Mouse (Mus musculus) stomach, postnatal 0 days (tissue): ENCODE results near the gene Rftn2. TPM values are rescaled to one million over a fixed set of nuclear protein-coding genes. Genes with fewer than 3 reads are reported as not detected.
A peak's percentile ranks its signal among the peaks of the same experiment; 100 is the strongest.

ENCODE experiments used
- ATAC-seq: fragments of 200-750 bp; cut with Nextera tagmentation; 2 replicates; pipeline ENCODE4 v1.8.0; 2017; ENCODE audit not compliant: low FRiP score, low TSS enrichment
- DNase-seq: peaks from one replicate; pipeline ENCODE4 v3.0.0-alpha.2; 2016; ENCODE audit warnings: low spot score
- H3K27ac ChIP-seq: fragments of 300-500 bp; sonication (generic); replicated peaks from 2 replicates; pipeline ENCODE4 v1.5.1; 2014; ENCODE audit warnings: mild to moderate bottlenecking, control low read depth
- H3K27me3 ChIP-seq: fragments of 300-500 bp; sonication (generic); 2 replicates; pipeline ENCODE4 v1.6.1; 2014; ENCODE audit warnings: low read length; ENCODE audit not compliant: control insufficient read depth, insufficient read depth
- H3K36me3 ChIP-seq: fragments of 300-500 bp; sonication (generic); 2 replicates; pipeline ENCODE4 v1.6.1; 2014; ENCODE audit warnings: low read length, mixed read lengths; ENCODE audit not compliant: control insufficient read depth, insufficient read depth
- H3K4me1 ChIP-seq: fragments of 300-500 bp; sonication (generic); replicated peaks from 2 replicates; pipeline ENCODE4 v1.6.1; 2014; ENCODE audit warnings: antibody characterized with exemption; ENCODE audit not compliant: control insufficient read depth, insufficient read depth
- H3K4me2 ChIP-seq: fragments of 300-500 bp; sonication (generic); replicated peaks from 2 replicates; pipeline ENCODE4 v1.6.1; 2014; ENCODE audit warnings: low read depth, mild to moderate bottlenecking, control low read depth, moderate library complexity
- H3K4me3 ChIP-seq: fragments of 300-500 bp; sonication (generic); 2 replicates; pipeline ENCODE4 v1.5.1; 2014; ENCODE audit warnings: low read depth, low read length, control low read depth
- H3K9ac ChIP-seq: fragments of 300-500 bp; sonication (generic); 2 replicates; pipeline ENCODE4 v1.6.1; 2014; ENCODE audit warnings: mild to moderate bottlenecking, low read length, control low read depth, mixed read lengths
- H3K9me3 ChIP-seq: fragments of 300-500 bp; sonication (generic); 2 replicates; pipeline ENCODE4 v1.6.1; 2016; ENCODE audit warnings: low read length; ENCODE audit not compliant: control insufficient read depth
- CTCF ChIP-seq: IDR thresholded peaks from 2 replicates; pipeline ENCODE4 v1.5.1; 2016; ENCODE audit warnings: antibody characterized with exemption, low read depth, mild to moderate bottlenecking, moderate library complexity
- EP300 ChIP-seq: optimal IDR thresholded peaks from 2 replicates; pipeline ENCODE3; 2016; ENCODE audit warnings: antibody characterized with exemption
- WGBS: fragments of 180-500 bp; shearing (Covaris S2); extraction: QIAGEN DNeasy Blood & Tissue Kit; methylation state at CpG from one replicate; pipeline ENCODE4 v1.1.7; 2014; 5-methylcytosine and 5-hydroxymethylcytosine counted together
- polyA plus RNA-seq: library from polyadenylated mRNA; unstranded; fragments of >200 nt; fragmentation: Nextera tagmentation; extraction: Ambion mirVana; gene quantifications from 2 replicates; pipeline ENCODE4 v1.2.1, GENCODE M21; 2015

The Rftn2 gene
- polyA plus RNA-seq, 1 experiment from 2014 or later: 3.0 TPM

DNA sequence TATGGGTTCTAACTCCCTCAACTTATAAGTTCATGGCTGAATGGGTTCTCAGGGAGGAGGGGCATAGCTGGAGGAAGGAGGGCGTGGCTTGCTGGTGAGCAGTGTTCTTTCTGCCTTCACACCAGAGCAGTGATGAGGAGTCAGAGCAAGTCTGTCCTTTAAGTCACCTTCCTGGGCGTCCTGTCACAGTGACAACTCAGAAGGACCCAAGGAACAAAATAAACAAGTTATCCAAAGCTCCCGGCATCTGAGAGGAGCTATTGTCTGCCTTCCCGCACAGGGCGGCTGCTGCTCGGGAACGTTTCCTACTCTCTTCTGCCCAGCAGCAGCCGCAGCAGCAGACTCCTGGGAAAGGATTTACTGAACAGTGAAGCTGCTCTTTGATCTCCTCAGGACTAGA, 34.6 kb downstream of the Rftn2 start:
- peak overlapping the region; percentile 12; the same call in 1 of the 2 replicates for H3K4me3 ChIP-seq

GRCm38 (mm10) chr1:55186592-55187210, 39.9 kb downstream of the Rftn2 start:
- no peaks in the 10 kb centered on the region for H3K4me1 ChIP-seq
- H3K4me2 ChIP-seq: no peak overlapping the region
- H3K9me3 ChIP-seq: no peaks in the 10 kb centered on the region
- ATAC-seq (no peak), DNase-seq (no peak)
- 37% methylated on average over 11 of the region's 11 CpGs for WGBS
- H3K27ac ChIP-seq: no peak overlapping the region
- H3K36me3 ChIP-seq: no peaks in the 10 kb centered on the region
- no peak overlapping the region for H3K4me3 ChIP-seq
- H3K9ac ChIP-seq: no peak overlapping the region
- no peak for TF ChIP-seq CTCF
- no peaks in the 10 kb centered on the region for H3K27me3 ChIP-seq

More for the DNA sequence above, 34.6 kb downstream of the Rftn2 start:
- Histone ChIP-seq H3K27ac (peak overlapping the region; percentile 45; the same call in 1 of the 2 replicates), H3K4me1 (no peaks in the 10 kb centered on the region; the same call in 1 of the 2 replicates), H3K4me2 (peak overlapping the region; percentile 45; the same call in 1 of the 2 replicates), H3K9ac (0 out of 2 replicates have a peak overlapping the region, but pooled peaks have one; percentile 45), H3K36me3 (no peaks in the 10 kb centered on the region), H3K27me3 (no peaks in the 10 kb centered on the region), H3K9me3 (no peaks in the 10 kb centered on the region)
- 9% methylated on average over 8 of the region's 8 CpGs for WGBS
- ATAC-seq (peak; percentile 18; the same call in 1 of the 2 replicates), DNase-seq (peak; percentile 44)
- TF ChIP-seq EP300 (no peak), CTCF (no peak)

DNA sequence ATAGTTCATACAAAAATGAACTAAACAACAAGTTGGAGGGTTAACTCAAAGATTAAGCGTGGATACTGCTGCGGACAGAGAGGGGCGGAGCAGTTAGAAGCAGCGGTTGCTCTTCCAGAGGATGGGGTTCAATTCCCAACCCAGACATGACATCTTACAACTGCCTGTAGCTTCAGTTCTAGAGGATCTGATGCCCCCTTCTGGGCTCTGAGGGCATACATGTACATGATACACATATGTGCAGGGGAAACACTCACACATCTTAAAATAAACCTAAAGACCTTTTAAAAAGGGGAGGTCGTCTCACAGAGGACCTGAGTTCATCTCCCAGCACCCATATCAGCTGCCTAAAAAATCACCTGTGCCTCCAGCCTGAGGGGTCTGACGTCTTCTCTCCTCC, 40.9 kb downstream of the Rftn2 start:
- Histone ChIP-seq H3K4me1 (no peaks in the 10 kb centered on the region), H3K4me2 (no peak overlapping the region), H3K27ac (no peak overlapping the region), H3K36me3 (no peaks in the 10 kb centered on the region), H3K27me3 (no peaks in the 10 kb centered on the region), H3K9me3 (no peaks in the 10 kb centered on the region), H3K9ac (no peak overlapping the region), H3K4me3 (no peak overlapping the region)
- WGBS: 79% methylated on average over 6 of the region's 6 CpGs
- ATAC-seq: no peak
- TF ChIP-seq CTCF (peak; percentile 62), EP300 (no peak)
- DNase-seq: no peak

- Histone ChIP-seq H3K9ac (no peak overlapping the region), H3K9me3 (no peaks in the 10 kb centered on the region), H3K27ac (no peak overlapping the region), H3K4me3 (no peak overlapping the region), H3K27me3 (no peaks in the 10 kb centered on the region), H3K36me3 (no peaks in the 10 kb centered on the region), H3K4me1 (no peaks in the 10 kb centered on the region), H3K4me2 (no peak overlapping the region)
- 52% methylated on average over 5 of the region's 5 CpGs for WGBS
- no peak for DNase-seq
- TF ChIP-seq CTCF (no peak), EP300 (no peak)
- ATAC-seq: no peak
Observed at GRCm38 (mm10) chr1:55182392-55182791, 44.2 kb downstream of the Rftn2 start.

DNA sequence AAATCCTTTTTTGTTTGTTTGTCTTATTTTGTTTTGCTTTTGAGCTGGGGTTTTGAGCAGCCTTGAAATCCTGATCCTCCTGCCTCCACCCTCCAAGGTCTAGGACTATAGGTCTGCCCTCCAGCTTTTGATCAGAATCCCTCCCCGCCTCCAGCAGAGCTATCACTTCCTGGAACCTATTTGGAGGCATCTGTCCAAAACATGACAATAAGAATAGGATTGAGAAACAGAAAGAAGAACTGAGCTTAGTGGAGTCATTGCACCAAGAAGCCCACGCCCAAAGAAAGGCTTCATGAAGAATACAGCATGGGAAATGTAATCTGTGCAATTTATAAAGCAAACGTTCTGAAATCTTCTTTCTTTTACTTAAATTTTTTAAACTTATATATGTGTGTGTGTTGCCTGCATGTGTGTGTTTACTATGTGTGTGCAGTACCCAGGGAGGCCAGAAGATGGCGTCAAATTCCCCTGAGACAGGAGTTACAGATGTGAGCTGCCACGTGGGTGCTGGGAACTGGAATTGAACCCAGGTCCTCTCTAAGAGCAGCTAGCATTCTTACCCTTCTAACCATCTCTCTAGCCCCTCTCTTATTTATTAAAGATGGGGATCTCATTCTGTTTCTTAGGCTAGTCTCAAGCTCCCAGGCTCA, 46.5 kb downstream of the Rftn2 start:
- no peak overlapping the region for H3K4me3 ChIP-seq
- no peaks in the 10 kb centered on the region for H3K4me1 ChIP-seq
- H3K4me2 ChIP-seq: no peak overlapping the region
- DNase-seq (no peak), ATAC-seq (no peak)
- no peaks in the 10 kb centered on the region for H3K36me3 ChIP-seq
- no peaks in the 10 kb centered on the region for H3K27me3 ChIP-seq
- no peak overlapping the region for H3K9ac ChIP-seq
- TF ChIP-seq EP300 (no peak), CTCF (0 out of 2 replicates have a peak, but pooled peaks have one; percentile 31)
- no peak overlapping the region for H3K27ac ChIP-seq
- WGBS: 84% methylated on average over 5 of the region's 5 CpGs
- no peaks in the 10 kb centered on the region for H3K9me3 ChIP-seq

DNA sequence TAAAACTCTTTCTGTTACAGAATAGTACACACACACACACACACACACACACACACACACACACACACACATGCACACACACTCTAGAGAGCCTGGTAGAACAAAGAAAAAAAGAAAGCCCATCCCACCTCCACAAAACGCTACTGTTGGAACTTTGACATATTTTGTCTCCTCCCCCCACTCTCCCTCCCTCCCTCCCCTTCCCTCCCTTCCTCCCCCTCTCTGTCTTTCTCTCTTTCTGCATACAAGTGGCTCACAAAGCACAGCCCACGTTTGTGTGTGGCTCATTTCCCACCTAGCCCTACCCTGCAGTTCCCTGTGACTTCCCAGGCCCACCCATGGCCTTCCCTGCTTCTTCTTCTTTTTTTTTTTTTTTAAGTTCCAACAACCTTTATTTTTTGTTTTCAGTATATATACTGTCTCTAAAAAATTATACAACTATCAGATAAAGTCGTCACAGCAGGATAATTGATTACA, 52.0 kb downstream of the Rftn2 start:
- Histone ChIP-seq H3K9ac (no peak overlapping the region), H3K9me3 (no peaks in the 10 kb centered on the region), H3K27ac (no peak overlapping the region), H3K27me3 (no peaks in the 10 kb centered on the region), H3K4me1 (no peaks in the 10 kb centered on the region), H3K4me2 (no peak overlapping the region), H3K36me3 (no peaks in the 10 kb centered on the region), H3K4me3 (no peak overlapping the region)
- ATAC-seq (peak; percentile 9; the same call in 1 of the 2 replicates), DNase-seq (no peak)
- 8% methylated on average over 3 of the region's 3 CpGs for WGBS
- TF ChIP-seq EP300 (no peak), CTCF (no peak)
